Mouse (Mus musculus) left cerebral cortex, postnatal 10 days (tissue): ENCODE results near the gene Pithd1. TPM values are rescaled to one million over a fixed set of nuclear protein-coding genes. Genes with fewer than 3 reads are reported as not detected.
"Not testable (repeated sequence)": the region's sequence is repeated elsewhere in the genome, so short reads cannot be mapped to it uniquely, and the experiment has no call there.

Source experiments
- DNase-seq, 2 experiments: peaks; one replicate each; pipeline ENCODE4 v3.0.0; 2021 to 2022; ENCODE audit warnings: low spot score in 2 of 2, mixed read lengths in 1 of 2; ENCODE audit errors: extremely low spot score in 1 of 2
- intact Hi-C: fragments of 180-260 bp; cut with DNase I; formaldehyde crosslinking; loops from one replicate; pipeline ENCODE4 v1.15.1; 2025
- total RNA-seq, 2 experiments: library from RNA; stranded (reverse); gene quantifications; 2 replicates each; pipeline ENCODE4 v1.2.3; 2021

Gene Pithd1
- total RNA-seq, 2 experiments from 2014 or later = 58.4 to 63.8 TPM

- no peak for DNase-seq
- intact Hi-C loops = no loop called here
Measured at GRCm38 (mm10) chr4:135995118-135995517, 8.1 kb upstream of the Pithd1 start.

- intact Hi-C loops = no loop called here
- no peak for DNase-seq
Measured at GRCm38 (mm10) chr4:135993941-135994340, 6.9 kb upstream of the Pithd1 start.

- intact Hi-C loops = loop anchor here (10.0 kb wide), 1 partner anchor 67 kb away; the partner anchor contains the start of gene Rpl11
- DNase-seq = no peak
Measured at GRCm38 (mm10) chr4:135987714-135988113, 650 bp upstream of the Pithd1 start.

GRCm38 (mm10) chr4:135986301-135986942 is 642 bp downstream of the Pithd1 start:
- intact Hi-C loops = loop anchor here (10.0 kb wide), 1 partner anchor 68 kb away; the partner anchor contains the start of gene Rpl11
- DNase-seq = no peak

GRCm38 (mm10) chr4:135985769-135986168 is 1.3 kb downstream of the Pithd1 start:
- DNase-seq = no peak
- intact Hi-C loops = loop anchor here (10.0 kb wide), 1 partner anchor 69 kb away; the partner anchor contains the start of gene Rpl11

GRCm38 (mm10) chr4:135985193-135985592 is 1.9 kb downstream of the Pithd1 start:
- DNase-seq = no peak
- intact Hi-C loops = loop anchor here (10.0 kb wide), 1 partner anchor 70 kb away; the partner anchor contains the start of gene Rpl11

- DNase-seq = no peak
- intact Hi-C loops = loop anchor here (10.0 kb wide), 1 partner anchor 70 kb away; the partner anchor contains the start of gene Rpl11
Measured at GRCm38 (mm10) chr4:135984556-135984955, 2.5 kb downstream of the Pithd1 start.

GRCm38 (mm10) chr4:135981524-135982063 is 5.5 kb downstream of the Pithd1 start:
- intact Hi-C loops = loop anchor here (10.0 kb wide), 1 partner anchor 73 kb away; the partner anchor contains the start of gene Rpl11
- peak; percentile 59 to 63 for DNase-seq

- DNase-seq = not testable (repeated sequence)
- intact Hi-C loops = loop anchor here (10.0 kb wide), 1 partner anchor 75 kb away; the partner anchor contains the start of gene Rpl11
Measured at GRCm38 (mm10) chr4:135980223-135980622, 6.8 kb downstream of the Pithd1 start.

- DNase-seq = peak in 1 of 2 experiments; percentile 20
- intact Hi-C loops = no loop called here
Measured at GRCm38 (mm10) chr4:135976146-135976545, 10.9 kb downstream of the Pithd1 start.

- no peak for DNase-seq
- intact Hi-C loops = no loop called here
Measured at GRCm38 (mm10) chr4:135972911-135973811, 13.9 kb downstream of the Pithd1 start.

GRCm38 (mm10) chr4:135972556-135972906 is 14.5 kb downstream of the Pithd1 start, which contains the start of gene Lypla2:
Gene Lypla2 (minus strand): TSS chr4:135972626.
- DNase-seq = peak; percentile 87 to 93
- intact Hi-C loops = no loop called here

- no peak for DNase-seq
- intact Hi-C loops = no loop called here
Measured at GRCm38 (mm10) chr4:135971805-135972555, 15.1 kb downstream of the Pithd1 start.

- DNase-seq = no peak
- intact Hi-C loops = no loop called here
Measured at GRCm38 (mm10) chr4:135970585-135970984, 16.5 kb downstream of the Pithd1 start.

GRCm38 (mm10) chr4:135969070-135969750 is 17.9 kb downstream of the Pithd1 start:
- intact Hi-C loops = no loop called here
- no peak for DNase-seq

- DNase-seq = no peak
- intact Hi-C loops = no loop called here
Measured at GRCm38 (mm10) chr4:135968271-135968869, 18.7 kb downstream of the Pithd1 start.

GRCm38 (mm10) chr4:135967086-135967760 is 19.8 kb downstream of the Pithd1 start:
- intact Hi-C loops = no loop called here
- no peak for DNase-seq
